Mouse (Mus musculus): Measurements from ENCODE around the gene Fgf18. TPM values are rescaled to one million over a fixed set of nuclear protein-coding genes. Genes with fewer than 3 reads are reported as not detected.
A peak's percentile ranks its signal among the peaks of the same experiment; 100 is the strongest.

The Fgf18 gene
- polyA plus RNA-seq, 1 experiment from 2014 or later: 5.7 TPM

DNA sequence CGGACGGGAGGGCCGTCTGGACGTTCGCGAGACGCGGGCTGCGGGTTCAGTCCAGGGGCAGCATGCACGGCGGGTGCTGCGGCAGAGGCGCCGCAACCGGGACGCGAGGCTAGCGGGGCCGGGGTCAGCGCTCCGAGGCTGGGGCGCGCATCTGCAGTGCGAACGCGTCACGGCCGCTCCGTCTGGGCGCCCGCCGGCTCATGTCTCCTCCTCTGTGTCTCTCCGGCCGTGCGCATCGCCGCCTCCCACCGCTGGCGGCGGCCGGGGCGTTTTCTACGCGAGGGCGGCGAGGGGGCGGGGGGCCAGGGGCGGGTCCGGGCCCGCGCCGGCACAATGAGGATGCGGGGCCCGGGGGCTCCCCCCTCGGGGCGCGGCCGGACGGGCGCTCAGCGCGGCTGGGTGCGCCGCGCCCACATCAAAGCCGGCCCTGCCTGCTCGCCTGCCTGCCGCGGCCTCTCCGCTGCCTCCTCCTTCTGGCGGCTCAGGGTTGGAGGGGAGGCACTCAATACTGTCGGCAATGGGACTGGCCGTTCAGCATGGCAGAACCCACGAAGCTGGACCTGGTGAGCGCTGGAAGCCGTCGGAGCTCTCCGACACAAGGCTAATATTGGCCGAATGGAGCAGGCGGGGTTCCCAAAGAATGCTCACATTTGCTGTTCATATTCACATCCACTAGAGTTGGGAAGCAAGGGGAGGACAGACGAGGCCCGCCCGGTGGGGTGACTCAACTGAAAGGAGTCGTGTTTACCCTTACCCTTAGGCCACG lies 555 bp upstream of the Fgf18 start:
- Histone ChIP-seq H3K27me3 (ENCODE audit: low read depth, poor library complexity, severe bottlenecking) (peaks cover 52% of the 10 kb centered on the region), H3K4me3 (peak overlapping the region; percentile 74), H3K27ac (peak overlapping the region; percentile 83), H3K36me3 (peaks cover 35% of the 10 kb centered on the region), H3K4me1 (peaks cover 47% of the 10 kb centered on the region), H3K9me3 (replicated peaks) (no peaks in the 10 kb centered on the region)
- peak; percentile 77 for DNase-seq (ENCODE audit: low spot score)
- under 1% methylated on average over 83 of the region's 85 CpGs for WGBS

DNA sequence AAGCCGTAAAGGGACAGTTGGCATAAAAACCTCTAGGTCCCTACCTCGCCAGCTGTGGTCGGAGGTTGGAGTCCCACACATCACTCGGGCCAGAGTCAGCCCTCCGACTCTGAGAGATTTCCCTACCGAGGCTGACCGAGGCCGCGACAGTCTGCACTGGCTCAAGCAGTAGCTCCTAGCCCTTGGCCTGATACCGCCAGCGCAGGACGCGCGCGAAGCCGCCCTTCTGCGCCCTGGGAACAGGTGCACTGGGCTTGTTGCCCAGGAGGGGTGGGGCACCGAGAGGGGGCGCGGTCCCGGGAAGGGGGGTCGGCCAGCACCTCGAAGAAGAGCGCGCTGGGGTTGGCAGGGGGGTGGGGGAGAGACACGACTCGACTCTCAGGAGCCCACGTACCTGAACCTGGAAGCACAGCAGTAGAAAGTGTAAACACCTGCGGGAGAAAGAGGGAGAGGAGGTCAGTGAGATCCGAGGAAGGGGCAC lies 509 bp downstream of the Fgf18 start:
- Histone ChIP-seq H3K36me3 (peaks cover 24% of the 10 kb centered on the region), H3K4me3 (peak overlapping the region; percentile 74), H3K9me3 (replicated peaks) (no peaks in the 10 kb centered on the region), H3K27ac (peak overlapping the region; percentile 83; the same call in 1 of the 2 replicates), H3K27me3 (ENCODE audit: low read depth, poor library complexity, severe bottlenecking) (peaks cover 62% of the 10 kb centered on the region), H3K4me1 (peaks cover 47% of the 10 kb centered on the region)
- WGBS: 2% methylated on average over 30 of the region's 30 CpGs
- peak; percentile 66 for DNase-seq (ENCODE audit: low spot score)

DNA sequence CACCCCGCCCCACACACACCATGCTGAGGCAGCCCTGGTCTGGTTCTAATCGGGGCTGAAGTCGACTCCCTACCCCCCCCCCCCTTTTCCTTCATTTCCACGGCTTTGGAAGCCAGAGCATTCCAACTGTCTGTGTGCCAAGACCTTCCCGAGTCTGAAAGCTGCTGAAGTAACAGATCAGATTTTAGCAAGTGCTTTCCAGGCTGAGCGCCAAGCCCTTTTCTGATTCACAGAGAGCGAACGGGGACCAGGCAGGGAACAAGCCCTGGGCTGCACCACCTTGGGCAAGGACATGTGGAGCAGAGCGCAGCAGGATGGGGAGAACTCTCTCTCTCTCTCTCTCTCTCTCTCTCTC lies 1.1 kb downstream of the Fgf18 start:
- DNase-seq (ENCODE audit: low spot score): no peak
- H3K27ac ChIP-seq: no peak overlapping the region
- H3K9me3 ChIP-seq (replicated peaks): no peaks in the 10 kb centered on the region
- peaks cover 64% of the 10 kb centered on the region for H3K27me3 ChIP-seq (ENCODE audit: low read depth, poor library complexity, severe bottlenecking)
- peak overlapping the region; percentile 74 for H3K4me3 ChIP-seq
- 4% methylated on average over 9 of the region's 9 CpGs for WGBS
- peaks cover 47% of the 10 kb centered on the region for H3K4me1 ChIP-seq
- H3K36me3 ChIP-seq: peaks cover 19% of the 10 kb centered on the region

DNA sequence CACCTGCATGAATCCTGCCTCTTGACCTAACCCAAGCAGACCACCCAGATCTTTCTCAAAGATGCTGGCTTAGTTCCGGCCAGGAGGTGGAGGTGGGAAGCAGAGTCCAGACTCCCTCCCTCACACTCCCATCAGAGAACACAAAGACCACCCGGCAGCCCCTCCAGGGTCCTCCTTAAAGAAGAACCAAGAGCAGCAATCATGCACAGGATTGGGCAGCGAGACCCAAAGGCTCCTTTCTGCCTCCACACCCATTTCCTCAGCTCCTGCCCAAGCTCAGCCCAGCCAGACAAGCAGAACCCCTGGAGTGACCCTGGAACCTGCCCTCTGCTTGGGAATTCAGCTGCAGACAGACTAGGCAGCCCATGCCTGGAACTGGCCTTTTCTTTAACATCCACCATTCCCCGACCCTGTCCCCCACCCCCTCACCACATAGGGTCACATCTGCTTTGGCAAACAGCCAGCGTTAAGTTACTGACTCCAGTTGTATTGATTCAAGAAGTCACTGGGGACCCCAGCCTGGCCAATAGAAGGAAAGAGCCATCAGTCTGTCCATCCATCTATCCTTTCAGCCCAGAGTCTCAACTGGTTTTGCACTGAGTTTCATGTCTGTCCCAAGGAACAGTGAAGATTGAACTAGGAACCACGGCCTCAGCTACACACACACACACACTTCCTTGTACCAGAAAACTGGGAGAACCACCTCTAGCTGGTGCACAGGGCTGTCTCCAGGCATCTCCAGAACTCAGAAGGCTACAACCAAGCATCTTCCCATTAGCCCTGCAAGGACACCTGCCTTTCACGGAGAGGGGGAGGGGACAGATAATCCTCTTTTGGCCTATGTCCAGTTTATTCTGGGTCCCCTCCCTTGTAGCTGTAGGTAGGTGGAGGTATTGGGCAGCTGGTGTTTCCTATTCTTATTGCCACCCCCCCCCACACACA lies 1.7 kb downstream of the Fgf18 start:
- peaks cover 12% of the 10 kb centered on the region for H3K36me3 ChIP-seq
- peak; percentile 45 for DNase-seq (ENCODE audit: low spot score)
- no peaks in the 10 kb centered on the region for H3K9me3 ChIP-seq (replicated peaks)
- peaks cover 47% of the 10 kb centered on the region for H3K4me1 ChIP-seq
- peak overlapping the region; percentile 56 for H3K27ac ChIP-seq
- H3K27me3 ChIP-seq (ENCODE audit: low read depth, poor library complexity, severe bottlenecking): peaks cover 64% of the 10 kb centered on the region
- peak overlapping the region; percentile 74 for H3K4me3 ChIP-seq
- WGBS: 35% methylated on average over 7 of the region's 7 CpGs

DNA sequence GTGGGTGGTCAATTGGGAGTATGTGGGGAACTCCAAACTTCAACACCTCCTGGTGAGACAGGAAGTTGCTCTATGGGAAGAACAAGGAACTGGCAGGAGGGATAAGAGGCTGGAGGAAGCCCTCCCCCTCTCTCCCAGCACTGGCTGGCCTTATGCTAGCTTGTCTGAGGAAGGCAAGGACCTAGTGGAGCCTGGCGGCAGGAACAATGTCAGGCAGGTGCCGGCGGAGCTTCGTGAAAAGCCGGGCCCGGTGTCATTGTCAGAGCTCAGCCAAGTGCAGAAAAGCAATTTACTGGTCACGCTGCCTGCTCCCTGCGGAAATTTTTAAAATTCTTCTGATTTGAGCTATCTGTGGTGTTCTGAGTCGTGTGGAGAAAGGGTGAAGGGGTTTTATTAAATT lies 3.3 kb downstream of the Fgf18 start:
- H3K4me3 ChIP-seq: no peak overlapping the region
- H3K4me1 ChIP-seq: peaks cover 47% of the 10 kb centered on the region
- no peak overlapping the region for H3K27ac ChIP-seq
- WGBS: 32% methylated on average over 9 of the region's 9 CpGs
- DNase-seq (ENCODE audit: low spot score): peak; percentile 29
- peaks cover 68% of the 10 kb centered on the region for H3K27me3 ChIP-seq (ENCODE audit: low read depth, poor library complexity, severe bottlenecking)
- no peaks in the 10 kb centered on the region for H3K36me3 ChIP-seq
- no peaks in the 10 kb centered on the region for H3K9me3 ChIP-seq (replicated peaks)

DNA sequence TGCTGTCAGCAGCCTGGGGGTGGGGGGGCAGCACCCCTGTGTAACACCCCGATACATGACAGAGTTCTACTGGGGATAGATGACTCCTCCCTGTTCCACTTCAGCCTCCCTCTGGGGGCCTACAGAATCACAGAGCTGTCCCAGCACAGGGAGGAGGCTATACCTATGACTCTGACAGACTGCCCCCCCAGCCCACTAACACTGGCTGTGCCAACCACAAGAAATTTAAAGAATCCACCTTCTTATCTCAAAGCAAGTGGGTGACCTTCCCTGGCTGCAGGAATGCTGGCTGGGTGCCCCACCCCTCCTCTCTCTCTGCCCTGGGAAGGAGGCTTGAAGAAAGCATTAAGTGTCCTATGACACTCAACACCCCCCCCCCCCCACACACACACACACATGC lies 4.4 kb downstream of the Fgf18 start:
- Histone ChIP-seq H3K9me3 (replicated peaks) (no peaks in the 10 kb centered on the region), H3K4me3 (no peak overlapping the region), H3K4me1 (peaks cover 42% of the 10 kb centered on the region), H3K27ac (no peak overlapping the region), H3K36me3 (no peaks in the 10 kb centered on the region), H3K27me3 (ENCODE audit: low read depth, poor library complexity, severe bottlenecking) (peaks cover 66% of the 10 kb centered on the region)
- WGBS: 75% methylated on average over 1 of the region's 1 CpGs
- no peak for DNase-seq (ENCODE audit: low spot score)

DNA sequence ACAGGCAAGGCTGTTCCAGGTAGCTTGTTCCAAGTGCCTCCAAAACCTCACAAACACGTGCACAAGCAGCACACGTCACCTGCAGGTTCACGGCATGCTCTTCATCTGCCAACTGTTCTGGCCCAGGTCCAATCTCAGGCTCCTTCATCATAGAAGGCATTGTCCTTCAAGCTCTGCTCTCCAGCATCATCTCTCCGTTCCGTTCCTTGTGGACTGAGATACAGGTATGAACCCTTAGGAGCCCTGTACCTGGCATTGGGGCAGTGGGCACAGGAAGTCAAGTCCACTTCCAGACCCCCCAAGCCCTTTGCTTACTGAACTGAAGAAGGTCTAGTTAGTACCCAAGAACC lies 7.1 kb downstream of the Fgf18 start:
- Histone ChIP-seq H3K4me1 (peaks cover 21% of the 10 kb centered on the region), H3K4me3 (no peak overlapping the region), H3K27me3 (ENCODE audit: low read depth, poor library complexity, severe bottlenecking) (peaks cover 39% of the 10 kb centered on the region), H3K9me3 (replicated peaks) (no peaks in the 10 kb centered on the region), H3K36me3 (no peaks in the 10 kb centered on the region), H3K27ac (no peak overlapping the region)
- peak; percentile 8 for DNase-seq (ENCODE audit: low spot score)
- 94% methylated on average over 5 of the region's 5 CpGs for WGBS

DNA sequence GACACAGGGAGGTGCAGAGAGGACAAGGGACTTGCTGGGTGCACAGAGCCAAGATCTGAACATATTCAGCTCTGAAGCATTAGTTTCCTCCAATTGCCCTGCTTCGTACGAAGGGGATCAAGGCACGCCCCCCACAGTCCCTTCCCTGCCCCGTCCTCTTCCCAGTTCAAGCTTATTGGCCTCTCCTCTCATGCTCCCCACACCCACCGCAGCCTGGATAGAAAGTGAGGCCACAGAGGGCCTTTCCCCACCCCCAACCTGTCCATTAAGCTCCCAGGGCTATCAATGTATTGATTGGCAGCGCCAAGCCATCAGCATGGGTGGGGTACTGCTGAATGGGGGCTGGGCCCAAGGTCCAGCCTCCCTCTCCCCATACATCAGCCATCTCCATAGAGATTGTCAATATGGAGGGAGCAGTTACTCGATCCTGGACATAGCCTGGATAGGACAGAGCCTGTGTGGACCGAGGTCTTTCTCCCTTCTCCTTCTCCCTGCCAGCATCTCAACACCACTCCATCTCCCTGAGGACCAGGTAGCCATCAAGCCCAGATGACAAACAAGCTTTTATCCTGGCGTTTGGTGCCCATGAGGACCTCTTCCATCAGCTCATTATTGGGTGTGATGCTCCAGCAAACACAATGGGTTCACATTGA lies 7.6 kb downstream of the Fgf18 start:
- Histone ChIP-seq H3K27ac (no peak overlapping the region), H3K4me3 (no peak overlapping the region), H3K36me3 (no peaks in the 10 kb centered on the region), H3K4me1 (peaks cover 16% of the 10 kb centered on the region), H3K27me3 (ENCODE audit: low read depth, poor library complexity, severe bottlenecking) (peaks cover 34% of the 10 kb centered on the region), H3K9me3 (replicated peaks) (no peaks in the 10 kb centered on the region)
- WGBS: 82% methylated on average over 9 of the region's 9 CpGs
- peak; percentile 23 for DNase-seq (ENCODE audit: low spot score)

DNA sequence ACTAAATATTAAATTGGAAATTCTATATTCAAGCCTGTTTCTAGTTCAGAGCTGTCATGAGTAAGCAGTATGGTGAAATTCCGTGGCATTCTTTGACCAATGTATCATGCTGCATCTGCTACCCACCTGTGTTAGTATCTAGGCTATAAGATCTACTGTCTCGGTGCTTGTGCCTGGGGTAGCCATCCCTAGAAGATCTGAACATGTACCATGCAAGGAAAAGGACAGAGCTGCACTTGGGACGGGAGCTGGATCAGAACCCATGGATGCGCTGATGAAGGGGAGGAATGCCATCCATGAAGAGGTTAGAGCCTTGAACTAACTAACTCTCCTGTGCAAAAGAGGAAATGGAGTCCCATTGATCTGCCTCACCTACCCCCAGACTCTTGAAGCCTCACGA lies 8.5 kb downstream of the Fgf18 start:
- Histone ChIP-seq H3K36me3 (no peaks in the 10 kb centered on the region), H3K4me1 (peaks cover 7% of the 10 kb centered on the region), H3K9me3 (replicated peaks) (no peaks in the 10 kb centered on the region), H3K27ac (no peak overlapping the region), H3K4me3 (no peak overlapping the region), H3K27me3 (ENCODE audit: low read depth, poor library complexity, severe bottlenecking) (peaks cover 25% of the 10 kb centered on the region)
- 86% methylated on average over 5 of the region's 5 CpGs for WGBS
- no peak for DNase-seq (ENCODE audit: low spot score)

DNA sequence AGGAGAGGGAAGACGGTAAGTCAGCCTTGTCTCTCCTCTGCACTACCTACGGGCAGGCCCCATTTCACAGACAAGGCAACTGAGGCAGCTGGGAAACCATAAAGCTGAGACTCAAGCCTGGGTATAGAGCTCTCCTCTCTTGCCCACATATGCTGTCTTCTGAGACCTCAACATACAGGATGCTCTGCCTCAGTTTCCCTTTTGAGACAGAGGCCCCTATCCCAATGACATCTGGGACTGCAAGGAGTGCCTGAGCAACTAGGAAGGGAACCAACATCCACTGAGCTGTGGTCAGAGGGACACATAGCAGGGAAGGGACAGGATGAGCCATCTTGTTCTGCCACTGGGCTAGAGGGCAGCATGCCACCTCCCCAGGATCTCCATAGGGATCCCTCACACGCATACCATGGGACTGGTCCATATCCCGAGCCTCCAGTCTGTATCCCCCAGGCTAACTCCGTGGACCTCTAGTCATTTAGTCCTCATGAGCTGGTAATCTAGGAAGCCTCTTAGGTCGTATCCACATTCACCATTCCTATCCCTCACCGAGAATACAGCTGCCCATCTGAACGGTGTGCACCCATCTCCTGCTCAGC lies 12.7 kb downstream of the Fgf18 start:
- Histone ChIP-seq H3K36me3 (no peaks in the 10 kb centered on the region; the same call in 1 of the 2 replicates), H3K4me3 (no peak overlapping the region), H3K27me3 (ENCODE audit: low read depth, poor library complexity, severe bottlenecking) (peaks cover 1% of the 10 kb centered on the region; the same call in 1 of the 2 replicates), H3K27ac (no peak overlapping the region), H3K4me1 (peaks cover 15% of the 10 kb centered on the region), H3K9me3 (replicated peaks) (no peaks in the 10 kb centered on the region)
- WGBS: 92% methylated on average over 8 of the region's 8 CpGs
- no peak for DNase-seq (ENCODE audit: low spot score)

DNA sequence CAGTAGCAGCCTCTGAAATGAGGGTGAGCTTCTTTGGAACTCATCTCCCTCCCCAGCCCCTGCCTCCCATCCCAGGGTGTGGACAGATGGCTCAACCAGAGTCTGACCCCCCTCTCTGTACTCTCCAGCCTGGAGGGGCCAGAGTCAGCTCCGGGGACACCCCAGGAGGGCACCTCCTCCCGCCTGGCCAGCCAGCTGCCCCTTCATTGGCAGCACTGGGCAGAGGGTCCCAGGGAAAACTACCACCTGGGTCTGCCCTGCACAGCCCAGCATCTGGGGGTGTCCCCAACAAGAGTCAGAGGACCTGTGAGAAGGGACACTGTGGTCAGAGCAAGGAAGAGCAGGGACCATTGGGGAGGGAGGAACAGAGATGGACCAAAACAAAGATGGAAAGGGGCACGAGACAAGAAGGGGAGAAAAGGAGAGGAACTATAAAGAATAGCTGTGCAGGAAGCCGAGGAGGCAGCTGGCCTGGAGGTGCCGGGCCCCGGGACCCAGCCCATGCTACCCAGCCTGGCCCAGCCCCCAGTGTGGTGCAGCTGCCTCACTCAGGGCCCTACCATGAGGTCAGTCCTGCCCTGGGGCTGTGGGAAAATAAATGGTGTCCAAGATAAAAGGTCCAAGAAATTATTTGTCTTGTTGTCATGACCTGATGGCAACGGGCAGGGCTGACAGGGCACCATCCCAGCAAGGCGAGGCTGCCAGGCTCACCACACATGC lies 14.4 kb downstream of the Fgf18 start:
- Histone ChIP-seq H3K4me1 (peaks cover 15% of the 10 kb centered on the region), H3K27ac (peak overlapping the region; percentile 31; the same call in 1 of the 2 replicates), H3K27me3 (ENCODE audit: low read depth, poor library complexity, severe bottlenecking) (no peaks in the 10 kb centered on the region), H3K9me3 (replicated peaks) (no peaks in the 10 kb centered on the region), H3K36me3 (no peaks in the 10 kb centered on the region; the same call in 1 of the 2 replicates), H3K4me3 (no peak overlapping the region)
- no peak for DNase-seq (ENCODE audit: low spot score)
- 70% methylated on average over 8 of the region's 8 CpGs for WGBS

DNA sequence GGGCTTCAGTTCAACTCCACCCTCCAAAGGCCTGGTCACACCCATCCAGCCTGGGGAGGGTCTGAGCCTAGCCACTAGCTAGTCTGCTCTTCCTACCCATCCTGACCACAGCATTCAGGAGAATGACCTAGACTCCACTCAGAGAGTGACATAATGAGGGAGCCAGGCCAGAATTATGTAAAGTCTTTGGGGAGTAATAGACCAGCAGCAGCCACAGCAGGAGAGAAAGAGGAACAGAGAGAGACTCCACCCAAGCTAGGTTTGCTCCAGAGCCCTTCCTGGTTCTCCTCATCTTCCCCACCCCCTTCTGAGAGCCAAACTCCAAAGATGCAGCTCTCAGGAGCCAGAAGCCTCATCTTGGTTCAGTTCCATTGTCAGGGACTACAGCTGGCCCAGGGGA lies 20.1 kb downstream of the Fgf18 start:
- H3K36me3 ChIP-seq: no peaks in the 10 kb centered on the region
- peak overlapping the region; percentile 27; the same call in 1 of the 2 replicates for H3K27ac ChIP-seq
- no peak for DNase-seq (ENCODE audit: low spot score)
- H3K9me3 ChIP-seq (replicated peaks): no peaks in the 10 kb centered on the region
- 0 out of 2 replicates have a peak, but pooled peaks cover 3% of the 10 kb centered on the region for H3K27me3 ChIP-seq (ENCODE audit: low read depth, poor library complexity, severe bottlenecking)
- peaks cover 50% of the 10 kb centered on the region for H3K4me1 ChIP-seq
- H3K4me3 ChIP-seq: no peak overlapping the region
